Mouse (Mus musculus) ES-E14 (cell line): Measurements from ENCODE around the gene Ttpal.

Experiments
- CHD2 ChIP-seq: IDR thresholded peaks from 2 replicates; pipeline ENCODE4 v1.6.1; 2014; ENCODE audit warnings: mild to moderate bottlenecking, low read depth, low read length, inconsistent platforms
- MAFK ChIP-seq: IDR thresholded peaks from 2 replicates; pipeline ENCODE4 v1.6.1; 2014; ENCODE audit warnings: mild to moderate bottlenecking, low read depth, low read length, inconsistent platforms; ENCODE audit not compliant: insufficient read depth
- ZC3H11A ChIP-seq: IDR thresholded peaks from 2 replicates; pipeline ENCODE4 v1.6.1; 2012; ENCODE audit warnings: low read depth, mild to moderate bottlenecking, inconsistent platforms, low read length, borderline replicate concordance

DNA sequence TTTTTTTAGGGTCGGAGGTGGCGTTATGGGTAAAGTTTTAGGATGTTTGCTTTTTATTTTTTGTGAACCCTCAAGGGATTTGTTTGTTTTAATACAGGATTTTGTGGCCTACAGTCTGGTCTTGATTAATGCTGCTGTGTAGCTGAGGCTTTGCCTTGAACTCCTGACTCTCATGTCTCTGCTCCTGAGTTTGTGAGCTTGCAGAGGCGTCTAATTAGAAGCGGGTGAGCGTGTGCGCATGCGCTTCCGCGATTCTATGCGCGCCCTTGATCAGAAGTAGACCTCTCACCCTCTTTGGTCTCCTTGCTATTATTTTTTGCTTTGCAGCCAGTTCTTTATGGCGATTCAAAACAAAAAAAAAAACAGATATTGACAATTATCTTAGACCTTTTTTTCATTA, 57.3 kb downstream of the Ttpal start:
- TF ChIP-seq MAFK (no peak), CHD2 (no peak), ZC3H11A (no peak)
